Mouse (Mus musculus): Measurements from ENCODE around the gene Olfr578. TPM values are rescaled to one million over a fixed set of nuclear protein-coding genes. Genes with fewer than 3 reads are reported as not detected.

The Olfr578 gene
- polyA plus RNA-seq (2016; fragmentation: Nextera tagmentation; extraction: Ambion mirVana): not detected in 2 replicates

DNA sequence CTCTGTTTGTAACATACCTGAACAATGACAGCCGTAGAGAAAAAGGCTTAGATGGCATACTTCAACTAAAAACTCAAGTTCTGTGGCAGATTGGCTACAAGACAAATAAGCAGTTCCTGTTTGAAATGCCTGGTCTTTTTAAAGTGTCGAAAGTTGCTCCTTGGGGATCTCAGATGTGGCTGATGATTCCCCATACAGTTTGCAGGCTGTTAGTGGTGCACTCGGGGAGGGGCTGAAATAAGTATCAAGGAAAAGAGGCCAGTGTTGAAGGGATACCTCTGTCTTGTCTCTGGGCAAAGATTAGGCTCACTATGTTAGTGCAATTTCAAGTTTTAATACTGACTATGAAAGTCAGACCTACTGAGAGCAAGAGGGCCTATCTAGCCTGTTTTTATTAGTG is at the start of gene Olfr578:
TSS of gene Olfr578 (minus strand) at position 101 of the 400 bp plus-strand sequence.
- Histone ChIP-seq H3K4me3 (no peak within 1 kb of the TSS), H3K36me3 (no peaks in the 10 kb centered on the region), H3K4me1 (replicated peaks) (no peaks in the 10 kb centered on the region), H3K27me3 (ENCODE audit: insufficient read depth, poor library complexity, severe bottlenecking) (no peaks in the 10 kb centered on the region), H3K9me3 (no peaks in the 10 kb centered on the region), H3K27ac (no peak within 1 kb of the TSS)
- WGBS: 73% methylated on average over 3 of the region's 3 CpGs
- no peak for DNase-seq (ENCODE audit: low spot score)

- no peak within 1 kb of the TSS for H3K4me3 ChIP-seq
- no peak for DNase-seq (ENCODE audit: low spot score)
- H3K4me1 ChIP-seq (replicated peaks): no peaks in the 10 kb centered on the region
Measured at GRCm38 (mm10) chr7:103037724-103038123, 48.6 kb upstream of the Olfr578 start, which contains the start of gene Olfr582. Gene Olfr582, plus strand, starts transcription at chr7:103038024.

GRCm38 (mm10) chr7:102975843-102976242 is 13.3 kb downstream of the Olfr578 start, which contains the start of gene Olfr577:
Gene Olfr577, minus strand, starts transcription at chr7:102975943.
- H3K4me3 ChIP-seq: no peak within 1 kb of the TSS
- H3K36me3 ChIP-seq: no peaks in the 10 kb centered on the region
- no peak for DNase-seq (ENCODE audit: low spot score)
- no peaks in the 10 kb centered on the region for H3K9me3 ChIP-seq
- 85% methylated on average over 2 of the region's 2 CpGs for WGBS
- H3K27ac ChIP-seq: no peak within 1 kb of the TSS
- no peaks in the 10 kb centered on the region for H3K4me1 ChIP-seq (replicated peaks)
- H3K27me3 ChIP-seq (ENCODE audit: insufficient read depth, poor library complexity, severe bottlenecking): no peaks in the 10 kb centered on the region

More at GRCm38 (mm10) chr7:103037724-103038123, 48.6 kb upstream of the Olfr578 start, which contains the start of gene Olfr582:
- Histone ChIP-seq H3K27me3 (ENCODE audit: insufficient read depth, poor library complexity, severe bottlenecking) (no peaks in the 10 kb centered on the region), H3K9me3 (no peaks in the 10 kb centered on the region), H3K36me3 (no peaks in the 10 kb centered on the region), H3K27ac (no peak within 1 kb of the TSS)

DNA sequence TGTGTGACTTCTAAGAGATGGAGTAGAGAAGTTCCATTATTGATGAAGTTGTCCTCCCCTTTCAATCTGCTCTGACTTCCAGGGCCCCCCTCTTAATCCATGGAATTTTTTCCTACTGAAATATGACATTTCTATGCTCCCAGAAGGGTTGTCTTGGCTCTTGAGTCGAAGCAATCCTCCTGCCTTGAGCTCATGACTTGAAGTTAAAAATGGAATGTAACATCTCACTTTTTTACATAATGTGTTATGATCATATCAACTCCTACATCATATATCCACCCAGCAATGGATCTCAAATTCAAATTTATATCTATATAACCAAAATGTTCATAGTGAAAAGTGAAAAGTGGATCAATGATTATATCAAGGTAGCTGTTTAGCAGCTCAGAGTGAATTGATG is 14.7 kb downstream of the Olfr578 start:
- H3K4me1 ChIP-seq (replicated peaks): no peaks in the 10 kb centered on the region
- WGBS: 57% methylated on average over 1 of the region's 1 CpGs
- no peaks in the 10 kb centered on the region for H3K9me3 ChIP-seq
- no peak overlapping the region for H3K27ac ChIP-seq
- H3K36me3 ChIP-seq: no peaks in the 10 kb centered on the region
- no peaks in the 10 kb centered on the region for H3K27me3 ChIP-seq (ENCODE audit: insufficient read depth, poor library complexity, severe bottlenecking)
- H3K4me3 ChIP-seq: no peak overlapping the region
- DNase-seq (ENCODE audit: low spot score): no peak

- WGBS: 49% methylated on average over 2 of the region's 2 CpGs
- Histone ChIP-seq H3K36me3 (no peaks in the 10 kb centered on the region), H3K4me1 (replicated peaks) (no peaks in the 10 kb centered on the region), H3K27ac (no peak within 1 kb of the TSS), H3K9me3 (no peaks in the 10 kb centered on the region), H3K27me3 (ENCODE audit: insufficient read depth, poor library complexity, severe bottlenecking) (no peaks in the 10 kb centered on the region), H3K4me3 (no peak within 1 kb of the TSS)
- no peak for DNase-seq (ENCODE audit: low spot score)
Measured at GRCm38 (mm10) chr7:102962360-102962759, 26.8 kb downstream of the Olfr578 start, which contains the start of gene Olfr576. Gene Olfr576, plus strand, starts transcription at chr7:102962660.

- WGBS: 72% methylated on average over 1 of the region's 1 CpGs
- DNase-seq (ENCODE audit: low spot score): no peak
- H3K27me3 ChIP-seq (ENCODE audit: insufficient read depth, poor library complexity, severe bottlenecking): no peaks in the 10 kb centered on the region
- H3K27ac ChIP-seq: no peak within 1 kb of the TSS
- H3K4me1 ChIP-seq (replicated peaks): no peaks in the 10 kb centered on the region
- no peaks in the 10 kb centered on the region for H3K9me3 ChIP-seq
- no peaks in the 10 kb centered on the region for H3K36me3 ChIP-seq
- H3K4me3 ChIP-seq: no peak within 1 kb of the TSS
Measured at GRCm38 (mm10) chr7:102958593-102958992, 30.5 kb downstream of the Olfr578 start, which contains the start of gene Olfr575. Gene Olfr575, minus strand, starts transcription at chr7:102958775.

GRCm38 (mm10) chr7:102958137-102958536 is 31.0 kb downstream of the Olfr578 start:
- no peak overlapping the region for H3K27ac ChIP-seq
- no peaks in the 10 kb centered on the region for H3K9me3 ChIP-seq
- H3K36me3 ChIP-seq: no peaks in the 10 kb centered on the region
- no peaks in the 10 kb centered on the region for H3K4me1 ChIP-seq (replicated peaks)
- WGBS: 84% methylated on average over 3 of the region's 3 CpGs
- DNase-seq (ENCODE audit: low spot score): no peak
- no peak overlapping the region for H3K4me3 ChIP-seq
- H3K27me3 ChIP-seq (ENCODE audit: insufficient read depth, poor library complexity, severe bottlenecking): no peaks in the 10 kb centered on the region

- H3K9me3 ChIP-seq: no peaks in the 10 kb centered on the region
- no peaks in the 10 kb centered on the region for H3K27me3 ChIP-seq (ENCODE audit: insufficient read depth, poor library complexity, severe bottlenecking)
- H3K36me3 ChIP-seq: no peaks in the 10 kb centered on the region
- 90% methylated on average over 1 of the region's 1 CpGs for WGBS
- no peak for DNase-seq (ENCODE audit: low spot score)
- no peak overlapping the region for H3K27ac ChIP-seq
- no peak overlapping the region for H3K4me3 ChIP-seq
- no peaks in the 10 kb centered on the region for H3K4me1 ChIP-seq (replicated peaks)
Measured at GRCm38 (mm10) chr7:102950732-102951131, 38.4 kb downstream of the Olfr578 start.

DNA sequence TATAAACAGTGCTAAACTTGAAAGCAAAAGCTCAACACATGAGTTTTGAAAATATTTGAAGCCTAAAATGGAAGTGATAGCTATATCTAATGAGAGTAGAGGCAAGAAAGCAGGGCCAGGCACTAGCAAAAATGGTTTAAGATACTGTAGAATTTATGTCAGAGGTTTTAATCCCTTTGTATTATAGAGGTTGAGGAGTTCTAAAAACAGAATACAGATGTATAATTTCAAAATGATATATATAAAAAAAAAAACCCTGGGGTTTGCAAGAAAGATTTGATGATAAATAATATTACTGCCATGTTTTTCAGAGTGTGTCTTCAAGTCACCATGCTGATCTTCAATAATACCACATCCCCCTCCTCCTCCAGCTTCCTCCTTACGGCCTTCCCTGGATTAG is 41.0 kb downstream of the Olfr578 start, which contains the start of gene Olfr574:
TSS of gene Olfr574 (plus strand) at position 301 of the 400 bp plus-strand sequence.
- no peaks in the 10 kb centered on the region for H3K27me3 ChIP-seq (ENCODE audit: insufficient read depth, poor library complexity, severe bottlenecking)
- no peak within 1 kb of the TSS for H3K4me3 ChIP-seq
- H3K27ac ChIP-seq: no peak within 1 kb of the TSS
- no peaks in the 10 kb centered on the region for H3K4me1 ChIP-seq (replicated peaks)
- 88% methylated on average over 1 of the region's 1 CpGs for WGBS
- no peaks in the 10 kb centered on the region for H3K9me3 ChIP-seq
- DNase-seq (ENCODE audit: low spot score): no peak
- no peaks in the 10 kb centered on the region for H3K36me3 ChIP-seq

- H3K4me3 ChIP-seq: no peak overlapping the region
- H3K9me3 ChIP-seq: no peaks in the 10 kb centered on the region
- H3K27ac ChIP-seq: no peak overlapping the region
- H3K36me3 ChIP-seq: no peaks in the 10 kb centered on the region
- H3K4me1 ChIP-seq (replicated peaks): no peaks in the 10 kb centered on the region
- 93% methylated on average over 1 of the region's 1 CpGs for WGBS
- no peak for DNase-seq (ENCODE audit: low spot score)
- no peaks in the 10 kb centered on the region for H3K27me3 ChIP-seq (ENCODE audit: insufficient read depth, poor library complexity, severe bottlenecking)
Measured at GRCm38 (mm10) chr7:102943417-102943816, 45.7 kb downstream of the Olfr578 start.

DNA sequence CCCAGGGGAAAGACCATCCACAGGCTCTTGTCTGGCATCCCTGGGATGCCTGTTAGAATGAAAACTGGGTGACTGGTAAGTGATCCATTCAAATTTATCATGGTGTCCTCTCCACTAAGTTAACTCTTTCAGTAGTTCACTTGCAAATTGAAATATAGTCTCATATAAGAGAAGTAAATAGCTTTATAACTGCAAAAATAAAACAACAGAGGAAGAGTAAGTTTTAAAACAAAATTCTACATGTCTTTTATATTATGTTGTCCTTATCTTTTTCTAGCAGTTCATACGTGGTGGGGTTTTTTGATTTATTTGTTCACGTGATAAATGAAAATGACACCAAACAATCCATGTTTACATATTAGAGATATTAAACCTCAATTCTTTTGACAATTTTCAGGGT is 46.6 kb downstream of the Olfr578 start, which contains the start of gene Olfr573-ps1:
TSS of gene Olfr573-ps1 (minus strand) at position 101 of the 400 bp plus-strand sequence.
- WGBS: 90% methylated on average over 2 of the region's 2 CpGs
- Histone ChIP-seq H3K9me3 (no peaks in the 10 kb centered on the region), H3K4me1 (replicated peaks) (no peaks in the 10 kb centered on the region), H3K4me3 (no peak within 1 kb of the TSS), H3K27me3 (ENCODE audit: insufficient read depth, poor library complexity, severe bottlenecking) (no peaks in the 10 kb centered on the region), H3K36me3 (no peaks in the 10 kb centered on the region), H3K27ac (no peak within 1 kb of the TSS)
- DNase-seq (ENCODE audit: low spot score): no peak

Measured in hindbrain, embryonic 10.5 days (tissue).